Mouse (Mus musculus) ES-Bruce4 (cell line): ENCODE measurements at regions not wholly inside any gene's neighbourhood (a gene's known extent, or its start where the extent isn't known, plus 50 kb on each side); places are given as distances from the start of the nearest gene placed in this dataset.

Experiments
- H3K27ac ChIP-seq: 2 replicates; pipeline ENCODE4 v1.5.1; 2012; ENCODE audit warnings: low read length, inconsistent platforms; ENCODE audit not compliant: insufficient read depth
- H3K27me3 ChIP-seq: 2 replicates; pipeline ENCODE4 v1.6.1; 2012; ENCODE audit warnings: mild to moderate bottlenecking, low read length, inconsistent platforms; ENCODE audit not compliant: control insufficient read depth, poor library complexity, insufficient read depth, severe bottlenecking
- H3K36me3 ChIP-seq: 2 replicates; pipeline ENCODE4 v1.6.1; 2012; ENCODE audit warnings: inconsistent platforms, mild to moderate bottlenecking, low read length, moderate library complexity; ENCODE audit not compliant: control insufficient read depth, poor library complexity, insufficient read depth, severe bottlenecking
- H3K4me1 ChIP-seq: one replicate; pipeline ENCODE4 v1.8.1; 2011; ENCODE audit warnings: low read length; ENCODE audit not compliant: control insufficient read depth, insufficient read depth
- H3K4me3 ChIP-seq: 2 replicates; pipeline ENCODE4 v1.5.1; 2011; ENCODE audit warnings: low read depth, mild to moderate bottlenecking, low read length
- H3K9ac ChIP-seq: 2 replicates; pipeline ENCODE4 v1.6.1; 2012; ENCODE audit warnings: low read depth, mild to moderate bottlenecking, inconsistent platforms; ENCODE audit not compliant: poor library complexity, severe bottlenecking
- H3K9me3 ChIP-seq: replicated peaks from 2 replicates; pipeline ENCODE4 v1.6.1; 2012; ENCODE audit warnings: mild to moderate bottlenecking, low read length, inconsistent platforms; ENCODE audit not compliant: control insufficient read depth, poor library complexity, insufficient read depth, severe bottlenecking
- CTCF ChIP-seq: IDR thresholded peaks from one replicate; pipeline ENCODE4 v1.8.1; 2011; ENCODE audit warnings: low read depth, low read length
- EP300 ChIP-seq: IDR thresholded peaks from 2 replicates; pipeline ENCODE4 v1.6.1; 2011; ENCODE audit warnings: low read depth, low read length; ENCODE audit not compliant: insufficient read depth
- POLR2A ChIP-seq: IDR thresholded peaks from one replicate; pipeline ENCODE4 v1.8.1; 2011; ENCODE audit warnings: low read length; ENCODE audit not compliant: insufficient read depth

DNA sequence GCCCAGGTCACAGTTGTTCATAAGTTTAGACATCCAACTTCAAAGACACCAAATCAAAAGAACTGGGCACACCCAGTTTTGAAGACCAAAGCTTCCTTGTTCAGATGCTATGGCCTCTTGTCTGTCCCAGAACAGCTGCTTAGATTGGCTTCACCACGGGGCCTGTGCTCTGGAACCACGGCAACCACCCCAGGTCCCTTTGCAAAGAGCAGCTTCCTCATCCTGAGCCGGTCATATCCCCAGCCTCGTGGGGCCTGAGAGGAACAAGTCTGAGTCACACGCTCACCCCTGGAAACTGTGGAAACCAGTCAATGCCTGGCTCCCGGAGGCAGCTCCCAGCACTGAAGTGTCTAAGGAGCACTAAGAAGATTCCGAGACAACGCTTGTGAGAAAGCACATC lies 264.8 kb upstream of the Sulf2 start:
- H3K9ac ChIP-seq, result no peak overlapping the region
- H3K36me3 ChIP-seq, result no peaks in the 10 kb centered on the region
- H3K4me3 ChIP-seq, result no peak overlapping the region
- TF ChIP-seq CTCF (no peak), POLR2A (no peak), EP300 (no peak)
- H3K27ac ChIP-seq, result no peak overlapping the region
- no peaks in the 10 kb centered on the region for H3K27me3 ChIP-seq
- H3K9me3 ChIP-seq, result no peaks in the 10 kb centered on the region
- peaks cover 2% of the 10 kb centered on the region for H3K4me1 ChIP-seq

DNA sequence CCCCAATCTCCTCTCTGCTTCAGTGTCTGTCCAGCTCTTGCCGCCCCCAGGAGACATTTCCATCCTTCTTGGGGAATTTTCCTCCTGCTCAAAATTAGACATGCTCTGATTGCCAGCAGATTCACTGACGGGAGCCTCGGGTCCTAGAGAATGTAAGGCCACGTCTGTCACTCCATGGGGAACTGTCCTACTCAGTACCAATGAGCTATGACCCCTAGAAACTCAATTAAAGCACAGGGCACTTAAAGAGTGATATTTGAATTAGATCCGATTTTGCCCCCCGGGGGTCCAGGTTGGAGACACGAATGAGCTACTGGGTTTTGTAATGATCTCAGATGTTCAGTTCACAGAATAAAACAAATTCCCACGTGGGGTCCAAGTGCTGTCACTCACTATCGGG lies 263.8 kb upstream of the Sulf2 start:
- Histone ChIP-seq H3K36me3 (no peaks in the 10 kb centered on the region), H3K9me3 (no peaks in the 10 kb centered on the region), H3K9ac (no peak overlapping the region), H3K27me3 (no peaks in the 10 kb centered on the region), H3K4me1 (peaks cover 2% of the 10 kb centered on the region), H3K4me3 (no peak overlapping the region), H3K27ac (no peak overlapping the region)
- TF ChIP-seq EP300, result no peak
- no peak for TF ChIP-seq CTCF
- TF ChIP-seq POLR2A, result no peak

DNA sequence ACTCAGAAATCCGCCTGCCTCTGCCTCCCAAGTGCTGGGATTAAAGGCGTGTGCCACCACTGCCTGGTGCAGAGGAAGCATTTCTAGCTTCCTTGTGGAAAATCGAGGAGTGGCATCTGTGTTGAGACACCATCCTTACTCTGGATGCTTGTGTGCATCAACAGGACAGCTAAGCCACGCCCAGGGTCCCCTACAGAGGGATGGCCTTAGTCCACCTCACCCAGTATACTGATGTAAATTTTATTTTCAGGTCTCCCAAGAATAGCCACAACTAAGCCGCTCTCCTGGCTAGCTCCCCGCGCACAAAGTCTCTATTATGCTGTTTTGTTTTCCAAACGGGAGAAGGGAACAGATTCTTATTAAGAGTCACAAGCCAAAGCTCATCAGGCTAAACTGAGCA lies 262.8 kb upstream of the Sulf2 start:
- Histone ChIP-seq H3K9me3 (no peaks in the 10 kb centered on the region), H3K9ac (no peak overlapping the region), H3K4me1 (peaks cover 2% of the 10 kb centered on the region), H3K36me3 (no peaks in the 10 kb centered on the region), H3K27ac (peak overlapping the region; percentile 86; the same call in 1 of the 2 replicates), H3K4me3 (no peak overlapping the region), H3K27me3 (no peaks in the 10 kb centered on the region)
- TF ChIP-seq EP300, result peak; percentile 78
- TF ChIP-seq CTCF, result no peak

DNA sequence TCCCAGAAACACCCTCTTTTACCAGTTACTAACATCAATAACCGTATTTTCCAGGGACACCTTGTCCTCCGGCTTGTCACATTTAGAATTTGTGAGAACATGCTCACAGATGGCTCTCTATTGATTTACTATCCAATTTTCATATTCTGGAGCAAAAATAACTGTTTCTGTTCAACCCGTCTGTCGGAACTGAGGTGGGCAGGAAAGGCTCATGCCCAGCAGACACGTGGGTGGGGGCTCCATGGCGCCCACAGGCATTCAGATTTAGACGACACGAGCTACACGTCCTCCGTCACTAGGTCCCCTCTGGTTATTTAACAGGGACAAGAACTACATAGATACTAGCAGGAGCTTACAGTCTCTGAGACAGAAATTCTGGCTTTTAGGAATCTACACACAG lies 262.2 kb upstream of the Sulf2 start:
- no peaks in the 10 kb centered on the region for H3K36me3 ChIP-seq
- H3K4me1 ChIP-seq, result peaks cover 2% of the 10 kb centered on the region
- H3K27ac ChIP-seq, result 0 out of 2 replicates have a peak overlapping the region, but pooled peaks have one; percentile 25
- H3K27me3 ChIP-seq, result no peaks in the 10 kb centered on the region
- H3K4me3 ChIP-seq, result no peak overlapping the region
- no peaks in the 10 kb centered on the region for H3K9me3 ChIP-seq
- H3K9ac ChIP-seq, result no peak overlapping the region
- TF ChIP-seq EP300, result no peak
- TF ChIP-seq CTCF, result no peak
- no peak for TF ChIP-seq POLR2A

DNA sequence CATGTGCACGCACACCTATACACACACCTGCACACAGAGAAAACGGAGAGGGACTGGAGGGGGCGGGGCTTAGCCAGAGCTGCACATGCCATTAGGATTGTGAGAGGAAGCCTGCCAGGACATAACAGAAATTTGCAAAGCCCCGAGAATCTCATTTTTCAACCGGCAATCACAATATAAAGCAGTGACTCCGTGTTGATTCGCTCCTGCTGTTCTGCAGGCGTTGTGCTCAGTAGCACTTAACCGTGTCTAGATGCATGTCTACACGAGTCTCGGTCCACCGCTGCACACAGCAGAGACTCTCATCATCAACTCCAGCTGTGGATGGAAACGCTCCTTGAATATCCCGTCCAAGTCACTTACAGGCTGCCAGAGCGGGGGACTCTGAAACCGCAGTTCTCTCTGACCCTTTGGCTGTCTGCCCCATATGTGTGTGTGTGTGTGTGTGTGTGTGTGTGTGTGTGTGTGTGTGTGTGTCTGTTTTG lies 260.1 kb upstream of the Sulf2 start:
- H3K9ac ChIP-seq, result no peak overlapping the region
- peaks cover 2% of the 10 kb centered on the region for H3K4me1 ChIP-seq
- no peak overlapping the region for H3K4me3 ChIP-seq
- H3K36me3 ChIP-seq, result no peaks in the 10 kb centered on the region
- no peaks in the 10 kb centered on the region for H3K27me3 ChIP-seq
- H3K27ac ChIP-seq, result no peak overlapping the region
- H3K9me3 ChIP-seq, result no peaks in the 10 kb centered on the region
- TF ChIP-seq EP300 (no peak), CTCF (no peak), POLR2A (no peak)

DNA sequence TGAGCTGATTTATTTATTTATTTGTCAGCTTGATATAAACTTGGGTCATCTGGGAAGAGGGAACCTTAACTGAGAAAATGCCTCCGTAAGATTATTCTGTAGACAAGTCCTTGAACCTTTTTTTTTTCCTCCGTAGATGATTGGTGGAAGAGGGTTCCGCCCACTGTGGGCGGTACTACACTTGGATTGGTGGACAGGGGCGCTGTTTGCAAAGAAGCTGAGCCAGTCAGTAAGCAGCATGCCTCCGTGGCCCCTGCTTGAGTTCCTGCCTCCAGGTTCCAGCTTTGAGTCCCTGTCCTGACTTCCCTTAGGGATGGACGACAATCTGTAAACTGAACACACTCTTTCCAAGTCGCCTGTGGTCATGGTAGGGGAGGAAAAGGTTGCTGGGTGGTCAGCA lies 259.4 kb upstream of the Sulf2 start:
- Histone ChIP-seq H3K27ac (no peak overlapping the region), H3K36me3 (no peaks in the 10 kb centered on the region), H3K27me3 (no peaks in the 10 kb centered on the region), H3K9me3 (no peaks in the 10 kb centered on the region), H3K9ac (no peak overlapping the region), H3K4me1 (peaks cover 2% of the 10 kb centered on the region), H3K4me3 (peak overlapping the region; percentile 24; the same call in 1 of the 2 replicates)
- TF ChIP-seq CTCF, result no peak
- TF ChIP-seq POLR2A, result no peak
- no peak for TF ChIP-seq EP300
